Mouse (Mus musculus) forebrain, embryonic 11.5 days (tissue): ENCODE data around the gene Umod. TPM values are rescaled to one million over a fixed set of nuclear protein-coding genes. Genes with fewer than 3 reads are reported as not detected.

Experiments
- ATAC-seq: fragments of 200-750 bp; cut with Nextera tagmentation; replicated peaks from 2 replicates; pipeline ENCODE4 v1.8.0; 2017; ENCODE audit warnings: moderate TSS enrichment; ENCODE audit not compliant: low FRiP score
- DNase-seq: peaks from one replicate; pipeline ENCODE4 v3.0.0-alpha.2; 2017; ENCODE audit warnings: low spot score
- H3K27ac ChIP-seq: fragments of 300-500 bp; sonication (generic); 2 replicates; pipeline ENCODE4 v1.5.1; 2014; ENCODE audit warnings: low read depth, low read length
- H3K27me3 ChIP-seq: fragments of 300-500 bp; sonication (generic); 2 replicates; pipeline ENCODE4 v1.6.1; 2014; ENCODE audit warnings: mild to moderate bottlenecking, low read length, mixed read lengths; ENCODE audit not compliant: control insufficient read depth, insufficient read depth
- H3K36me3 ChIP-seq: fragments of 300-500 bp; sonication (generic); 2 replicates; pipeline ENCODE4 v1.6.1; 2014; ENCODE audit warnings: mild to moderate bottlenecking, low read length, moderate library complexity, mixed read lengths; ENCODE audit not compliant: control insufficient read depth, insufficient read depth
- H3K4me1 ChIP-seq: fragments of 300-500 bp; sonication (generic); replicated peaks from 2 replicates; pipeline ENCODE4 v1.6.1; 2014; ENCODE audit warnings: low read length, mixed read lengths; ENCODE audit not compliant: control insufficient read depth, insufficient read depth
- H3K4me2 ChIP-seq: fragments of 300-500 bp; sonication (generic); 2 replicates; pipeline ENCODE4 v1.6.1; 2014; ENCODE audit warnings: low read depth, mild to moderate bottlenecking, low read length, moderate library complexity, mixed read lengths; ENCODE audit not compliant: severe bottlenecking
- H3K4me3 ChIP-seq: fragments of 300-500 bp; sonication (generic); 2 replicates; pipeline ENCODE4 v1.5.1; 2014; ENCODE audit warnings: low read depth, low read length
- H3K9ac ChIP-seq: fragments of 300-500 bp; sonication (generic); 2 replicates; pipeline ENCODE4 v1.6.1; 2014; ENCODE audit warnings: low read length
- H3K9me3 ChIP-seq: fragments of 300-500 bp; sonication (generic); 2 replicates; pipeline ENCODE4 v1.6.1; 2016; ENCODE audit warnings: low read length, mixed read lengths; ENCODE audit not compliant: control insufficient read depth
- WGBS: fragments of 180-500 bp; shearing (Covaris S2); extraction: QIAGEN DNeasy Blood & Tissue Kit; methylation state at CpG from one replicate; pipeline ENCODE4 v1.1.7; 2014; 5-methylcytosine and 5-hydroxymethylcytosine counted together
- polyA plus RNA-seq: library from polyadenylated mRNA; unstranded; fragments of >200 nt; fragmentation: Nextera tagmentation; extraction: Ambion mirVana; gene quantifications from 2 replicates; pipeline ENCODE4 v1.2.1, GENCODE M21; 2014

The Umod gene
- not detected in 2 replicates for polyA plus RNA-seq

DNA sequence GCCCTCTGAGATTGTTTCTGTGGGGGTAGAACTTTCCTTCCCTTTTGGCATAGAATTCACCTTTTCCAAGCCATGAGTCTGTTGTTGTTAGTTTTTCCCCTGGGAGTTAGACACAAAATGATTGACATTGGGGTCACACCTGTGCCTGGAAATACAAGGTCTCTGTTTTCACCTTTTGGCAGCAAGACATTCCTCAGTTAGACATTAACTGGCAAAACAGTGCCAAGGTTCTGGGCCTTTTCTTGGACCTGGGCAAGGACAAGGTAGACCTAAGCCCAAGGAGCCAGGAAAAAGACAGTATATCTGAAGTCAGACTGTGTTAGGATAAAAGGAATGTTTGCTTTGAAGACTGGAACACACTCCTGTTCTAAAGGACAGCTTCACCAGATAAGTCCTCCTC is at the start of gene Umod:
TSS of gene Umod (minus strand) at position 27 of the 400 bp plus-strand sequence.
- ATAC-seq (no peak), DNase-seq (no peak)
- Histone ChIP-seq H3K9me3 (no peaks in the 10 kb centered on the region), H3K4me1 (no peaks in the 10 kb centered on the region), H3K4me3 (no peak within 1 kb of the TSS), H3K4me2 (no peak within 1 kb of the TSS), H3K27me3 (no peaks in the 10 kb centered on the region), H3K36me3 (no peaks in the 10 kb centered on the region), H3K9ac (no peak within 1 kb of the TSS), H3K27ac (no peak within 1 kb of the TSS)

DNA sequence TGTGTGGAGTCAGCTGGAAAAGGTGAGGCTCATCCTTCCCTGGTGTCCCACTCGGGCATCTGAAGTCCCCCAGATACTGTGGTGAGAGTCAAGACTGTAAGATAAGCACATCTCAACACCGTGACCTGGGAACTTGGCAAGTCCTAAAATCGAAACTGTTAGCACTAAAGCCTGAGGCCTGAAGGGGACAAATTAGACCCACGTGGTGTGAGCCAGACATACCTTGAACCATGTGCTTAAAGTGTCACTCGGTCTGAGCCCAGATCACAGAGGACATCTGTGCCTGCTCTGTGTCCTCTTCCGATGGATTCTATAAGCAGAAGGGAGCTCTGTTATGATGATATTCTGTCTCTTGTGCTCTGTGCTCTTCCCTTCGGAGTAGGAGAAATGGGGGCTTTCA is 49.5 kb upstream of the Umod start:
- DNase-seq (no peak), ATAC-seq (no peak)
- Histone ChIP-seq H3K9me3 (no peaks in the 10 kb centered on the region), H3K36me3 (no peaks in the 10 kb centered on the region), H3K9ac (no peak overlapping the region), H3K27ac (no peak overlapping the region), H3K4me2 (no peak overlapping the region), H3K27me3 (no peaks in the 10 kb centered on the region), H3K4me3 (no peak overlapping the region), H3K4me1 (no peaks in the 10 kb centered on the region; the same call in 1 of the 2 replicates)
- 77% methylated on average over 7 of the region's 7 CpGs for WGBS

DNA sequence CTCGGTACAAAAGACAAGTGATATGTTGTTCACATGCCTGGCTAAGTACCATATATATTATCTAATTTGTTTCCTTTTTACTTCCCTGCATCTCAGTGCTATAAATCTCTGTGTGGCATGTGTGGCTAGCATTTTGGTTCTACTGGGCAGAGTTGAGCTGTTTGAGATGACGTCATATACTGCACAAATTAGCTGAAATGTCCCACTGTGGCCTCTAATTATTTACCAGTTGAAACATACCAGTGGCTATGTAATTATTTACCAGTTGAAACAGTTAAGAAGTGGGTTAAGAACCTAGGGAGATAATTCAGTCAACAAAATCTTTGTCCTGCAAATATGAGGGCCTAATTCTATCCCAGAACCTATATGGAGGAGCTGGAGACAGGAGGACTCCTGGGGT is 48.5 kb upstream of the Umod start:
- H3K4me3 ChIP-seq: no peak overlapping the region

DNA sequence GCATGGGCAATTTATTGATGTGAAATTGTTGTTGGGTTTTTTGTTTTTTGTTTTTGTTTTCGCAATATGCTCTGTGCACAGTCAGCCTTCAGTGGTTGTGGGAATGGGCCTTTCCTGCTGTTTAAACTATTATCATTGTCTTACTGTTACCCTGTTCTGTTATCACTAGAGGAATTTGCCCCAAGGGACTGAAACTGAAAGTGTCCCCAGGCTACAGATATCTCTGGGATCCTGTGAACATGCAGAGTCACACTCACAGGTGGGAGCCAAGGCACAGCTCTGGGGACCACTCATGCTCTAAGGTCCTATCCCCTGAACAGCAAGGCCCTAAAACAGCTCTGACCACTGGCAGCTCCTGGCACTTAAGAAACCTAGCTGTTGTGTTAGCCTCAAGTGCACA is 48.1 kb upstream of the Umod start:
- Histone ChIP-seq H3K36me3 (no peaks in the 10 kb centered on the region), H3K4me1 (no peaks in the 10 kb centered on the region; the same call in 1 of the 2 replicates), H3K4me3 (no peak overlapping the region), H3K9ac (no peak overlapping the region), H3K27me3 (no peaks in the 10 kb centered on the region), H3K9me3 (no peaks in the 10 kb centered on the region), H3K4me2 (no peak overlapping the region), H3K27ac (no peak overlapping the region)
- 96% methylated on average over 1 of the region's 1 CpGs for WGBS
- ATAC-seq (no peak), DNase-seq (no peak)

More for the DNA sequence above, 48.5 kb upstream of the Umod start:
- WGBS: 76% methylated on average over 2 of the region's 2 CpGs
- H3K27me3 ChIP-seq: no peaks in the 10 kb centered on the region
- H3K4me1 ChIP-seq: no peaks in the 10 kb centered on the region; the same call in 1 of the 2 replicates
- no peak for ATAC-seq
- no peaks in the 10 kb centered on the region for H3K9me3 ChIP-seq
- H3K4me2 ChIP-seq: no peak overlapping the region
- DNase-seq: no peak
- no peak overlapping the region for H3K9ac ChIP-seq
- no peaks in the 10 kb centered on the region for H3K36me3 ChIP-seq
- no peak overlapping the region for H3K27ac ChIP-seq

DNA sequence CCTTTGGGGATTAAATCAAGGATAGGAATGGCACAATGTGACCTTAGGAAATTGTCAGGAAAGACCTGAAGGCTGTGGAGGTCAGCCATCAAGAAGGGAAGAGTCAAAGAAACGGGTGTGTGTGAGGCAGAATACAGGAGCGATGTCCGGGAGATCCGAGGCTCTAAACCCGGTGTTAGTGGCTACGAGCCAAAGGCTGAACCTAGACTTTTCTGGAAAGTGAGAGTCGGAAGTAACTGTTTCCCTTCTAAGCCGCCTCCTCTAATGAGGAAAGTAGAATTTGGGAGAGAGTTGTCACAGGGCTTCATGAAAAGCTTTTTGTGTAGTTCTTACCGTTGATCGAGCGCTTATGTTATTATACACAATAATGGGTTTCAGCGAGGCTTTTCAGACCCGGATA is 47.4 kb upstream of the Umod start:
- Histone ChIP-seq H3K4me1 (no peaks in the 10 kb centered on the region; the same call in 1 of the 2 replicates), H3K36me3 (no peaks in the 10 kb centered on the region), H3K9ac (no peak overlapping the region), H3K27me3 (no peaks in the 10 kb centered on the region), H3K4me3 (no peak overlapping the region), H3K27ac (no peak overlapping the region), H3K4me2 (no peak overlapping the region), H3K9me3 (no peaks in the 10 kb centered on the region)
- DNase-seq: no peak
- 37% methylated on average over 13 of the region's 13 CpGs for WGBS
- ATAC-seq: no peak

DNA sequence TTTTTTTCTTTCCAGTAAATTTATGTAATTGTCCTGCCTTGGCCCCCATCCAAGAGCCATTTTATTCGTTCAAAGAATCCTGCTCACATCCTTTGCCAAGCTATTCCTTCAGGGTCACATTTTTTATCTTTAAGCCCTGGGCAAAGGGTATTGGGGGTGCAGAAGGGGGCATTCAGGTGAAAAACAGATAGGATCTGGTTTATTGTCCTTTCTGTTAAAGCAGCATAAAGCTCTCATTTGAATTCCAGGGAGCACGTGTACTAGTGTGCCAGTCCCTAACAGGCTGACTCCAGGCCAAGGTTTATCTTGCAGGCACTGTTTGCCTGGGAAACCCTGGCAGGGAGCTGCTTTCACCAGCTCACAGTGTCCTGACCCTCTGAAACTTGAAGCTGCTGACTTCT is 46.8 kb upstream of the Umod start:
- Histone ChIP-seq H3K4me2 (no peak overlapping the region), H3K9me3 (no peaks in the 10 kb centered on the region), H3K4me3 (no peak overlapping the region), H3K4me1 (no peaks in the 10 kb centered on the region; the same call in 1 of the 2 replicates), H3K9ac (no peak overlapping the region), H3K27ac (no peak overlapping the region), H3K36me3 (no peaks in the 10 kb centered on the region), H3K27me3 (no peaks in the 10 kb centered on the region)
- DNase-seq (no peak), ATAC-seq (no peak)
- WGBS: 61% methylated on average over 2 of the region's 2 CpGs

DNA sequence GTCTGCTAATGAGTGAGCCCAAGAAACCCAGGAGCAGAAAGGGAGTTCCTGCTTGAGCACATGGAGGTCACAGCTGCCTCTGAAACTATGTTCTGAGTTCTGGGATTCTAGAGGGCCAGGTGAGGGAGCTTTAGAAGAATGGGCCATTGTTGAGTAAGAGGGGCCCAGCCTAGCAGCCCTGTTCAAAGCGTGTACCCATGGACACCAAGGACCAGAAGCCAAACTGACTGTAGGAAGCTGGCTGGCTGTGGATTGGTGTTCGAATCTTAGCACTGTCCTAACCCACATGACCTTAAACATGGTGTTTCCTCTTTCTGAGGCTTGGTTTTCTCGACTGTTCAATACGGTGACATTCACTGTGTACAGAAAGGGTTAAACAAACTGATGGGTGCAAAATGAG is 44.3 kb upstream of the Umod start, which contains the start of gene Pdilt:
TSS of gene Pdilt (minus strand) at position 101 of the 400 bp plus-strand sequence.
- 83% methylated on average over 4 of the region's 4 CpGs for WGBS

DNA sequence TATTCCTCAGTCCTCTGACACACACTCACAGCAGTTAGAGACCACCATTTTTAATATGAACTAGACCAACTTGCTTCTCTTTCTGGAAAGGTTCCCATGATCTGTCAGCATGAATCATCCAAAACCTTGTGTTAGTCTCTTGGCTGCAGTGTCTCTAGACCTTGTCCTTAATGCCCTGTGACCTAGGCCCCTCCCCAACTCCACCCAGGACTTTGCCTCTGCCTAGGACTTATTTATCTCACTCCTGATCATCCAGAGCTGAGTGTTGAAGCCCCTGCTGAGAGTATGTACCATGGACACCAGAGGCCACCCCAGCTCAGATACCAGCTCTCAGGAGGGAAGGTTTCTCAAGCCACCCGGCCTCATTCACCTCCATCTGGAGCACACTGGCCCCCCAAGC is 43.3 kb upstream of the Umod start:
- Histone ChIP-seq H3K4me2 (no peak overlapping the region), H3K27me3 (no peaks in the 10 kb centered on the region), H3K4me3 (no peak overlapping the region), H3K4me1 (no peaks in the 10 kb centered on the region; the same call in 1 of the 2 replicates), H3K36me3 (no peaks in the 10 kb centered on the region), H3K9me3 (no peaks in the 10 kb centered on the region), H3K9ac (no peak overlapping the region), H3K27ac (no peak overlapping the region)
- WGBS: 88% methylated on average over 1 of the region's 1 CpGs
- no peak for ATAC-seq
- no peak for DNase-seq

More for the DNA sequence above, 44.3 kb upstream of the Umod start, which contains the start of gene Pdilt:
- H3K9ac ChIP-seq: no peak within 1 kb of the TSS
- H3K4me3 ChIP-seq: no peak within 1 kb of the TSS
- DNase-seq (no peak), ATAC-seq (no peak)
- H3K27me3 ChIP-seq: no peaks in the 10 kb centered on the region
- no peaks in the 10 kb centered on the region; the same call in 1 of the 2 replicates for H3K4me1 ChIP-seq
- H3K4me2 ChIP-seq: no peak within 1 kb of the TSS
- H3K27ac ChIP-seq: no peak within 1 kb of the TSS
- H3K9me3 ChIP-seq: no peaks in the 10 kb centered on the region
- no peaks in the 10 kb centered on the region for H3K36me3 ChIP-seq

DNA sequence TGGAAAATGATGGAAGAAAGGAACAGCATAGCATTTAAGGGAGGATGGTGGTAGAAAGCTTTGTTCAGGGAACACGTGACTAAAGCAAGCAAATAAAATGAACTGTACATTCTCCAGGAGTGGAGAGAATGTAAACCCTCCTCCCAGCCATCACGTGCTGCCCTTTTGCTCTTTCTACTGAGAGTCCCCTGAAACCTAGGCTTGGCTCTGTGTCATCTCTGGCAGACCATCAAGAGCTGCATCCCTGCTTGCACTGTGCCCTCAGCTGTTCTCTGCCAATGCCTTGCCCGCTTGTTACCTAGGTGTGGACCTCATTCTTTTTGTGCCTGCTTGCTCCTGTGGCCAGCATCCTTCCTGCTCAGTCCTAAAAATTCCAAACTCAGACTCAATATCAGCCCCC is 42.7 kb upstream of the Umod start:
- ATAC-seq (no peak), DNase-seq (no peak)
- no peaks in the 10 kb centered on the region for H3K9me3 ChIP-seq
- H3K36me3 ChIP-seq: no peaks in the 10 kb centered on the region
- H3K4me2 ChIP-seq: no peak overlapping the region
- no peaks in the 10 kb centered on the region; the same call in 1 of the 2 replicates for H3K4me1 ChIP-seq
- no peak overlapping the region for H3K9ac ChIP-seq
- 90% methylated on average over 3 of the region's 3 CpGs for WGBS
- H3K27me3 ChIP-seq: no peaks in the 10 kb centered on the region
- no peak overlapping the region for H3K27ac ChIP-seq
- H3K4me3 ChIP-seq: no peak overlapping the region
